Mouse (Mus musculus): ENCODE data around the gene Rfk.

Rfk gene

DNA sequence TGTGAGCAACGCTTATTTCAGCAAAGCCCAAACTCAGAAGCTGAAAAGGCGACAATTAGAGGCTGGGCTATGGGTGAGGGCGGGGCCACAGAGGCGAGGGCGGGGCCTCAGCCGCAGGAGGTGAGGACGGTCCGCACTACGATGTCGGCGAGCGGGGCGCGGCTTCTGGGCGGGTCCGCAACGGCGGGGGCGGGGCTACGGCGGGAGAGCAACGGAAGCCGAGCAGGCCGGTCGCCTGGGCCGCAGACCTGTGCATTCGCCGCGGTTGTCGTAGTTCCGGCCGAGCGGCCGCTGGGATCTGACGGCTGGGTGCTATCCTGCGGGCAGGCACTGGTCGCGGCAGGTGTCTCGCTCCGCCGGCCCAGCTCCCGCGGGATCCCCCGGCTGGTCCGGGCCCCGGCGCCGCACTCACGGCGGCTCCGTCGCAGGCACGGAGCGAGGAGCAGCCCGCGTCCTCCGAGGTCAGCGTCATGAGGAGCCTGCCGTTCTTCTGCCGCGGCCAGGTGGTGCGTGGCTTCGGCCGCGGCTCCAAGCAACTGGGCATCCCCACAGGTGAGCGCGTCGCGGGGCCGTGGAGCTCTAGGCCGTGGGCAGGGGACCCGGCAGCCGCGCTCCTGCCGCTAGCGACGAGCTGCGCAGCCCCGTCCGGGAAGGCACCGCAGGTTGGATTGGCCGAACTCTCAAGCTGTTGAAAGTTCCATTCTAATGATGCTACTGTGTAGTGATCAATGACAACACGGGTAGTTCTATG, at the start of gene Rfk:
TSS of gene Rfk (plus strand) at position 203 of the 751 bp plus-strand sequence.
- peak; percentile 94 for DNase-seq (ENCODE audit: low read depth, low spot score)

DNA sequence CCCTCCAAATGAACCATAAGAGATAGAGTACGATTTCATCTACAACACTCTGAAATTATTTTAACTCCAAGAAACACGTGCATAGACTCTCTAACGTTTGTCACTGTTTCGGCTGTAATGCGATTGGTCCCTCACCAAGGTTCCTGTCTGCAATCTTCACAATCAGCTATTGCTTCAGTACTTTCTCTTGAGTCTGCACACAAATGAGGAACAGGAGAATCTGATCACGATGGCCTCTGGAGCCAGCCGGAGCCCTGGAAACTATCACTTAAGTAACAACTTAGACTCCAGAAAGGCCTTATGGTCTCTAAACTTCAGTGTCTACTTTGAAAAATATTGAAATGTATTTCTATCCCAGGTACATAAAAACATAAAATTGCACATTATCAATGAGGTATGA, 49.0 kb upstream of the Rfk start:
- no peak for DNase-seq (ENCODE audit: low read depth, low spot score)

DNA sequence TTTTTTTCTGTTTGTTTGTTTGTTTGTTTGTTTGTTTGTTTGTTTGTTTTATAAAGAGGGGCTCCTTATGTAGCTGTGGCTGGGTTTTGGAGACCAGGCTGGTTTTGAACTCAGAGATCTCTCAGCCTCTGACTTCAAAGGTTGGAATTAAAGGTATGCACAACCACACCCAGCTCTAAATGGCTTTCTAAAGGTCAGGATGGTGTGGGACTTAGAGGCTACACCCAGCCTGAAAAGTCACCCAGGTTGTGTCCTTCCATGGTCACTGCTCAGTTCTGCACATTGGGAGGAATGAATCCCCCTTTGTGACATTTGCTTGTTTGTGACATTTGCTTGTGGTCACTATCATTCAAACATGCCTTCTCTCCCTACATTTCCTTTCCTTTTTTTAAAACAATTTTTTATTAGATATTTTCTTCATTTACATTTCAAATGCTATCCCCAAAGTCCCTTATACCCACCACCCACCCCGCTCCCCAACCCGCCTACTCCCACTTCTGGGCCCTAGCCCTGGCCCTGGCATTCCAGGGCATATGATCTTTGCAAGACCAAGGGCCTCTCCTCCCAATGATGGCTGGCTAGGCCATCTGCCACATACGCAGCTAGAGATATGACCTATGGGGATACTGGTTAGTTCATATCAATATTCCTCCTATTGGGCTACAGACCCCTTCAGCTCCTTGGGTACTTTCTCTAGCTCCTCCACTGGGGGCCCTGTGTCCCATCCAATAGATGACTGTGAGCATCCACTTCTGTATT, 46.9 kb upstream of the Rfk start:
- DNase-seq (ENCODE audit: low read depth, low spot score), result no peak

DNA sequence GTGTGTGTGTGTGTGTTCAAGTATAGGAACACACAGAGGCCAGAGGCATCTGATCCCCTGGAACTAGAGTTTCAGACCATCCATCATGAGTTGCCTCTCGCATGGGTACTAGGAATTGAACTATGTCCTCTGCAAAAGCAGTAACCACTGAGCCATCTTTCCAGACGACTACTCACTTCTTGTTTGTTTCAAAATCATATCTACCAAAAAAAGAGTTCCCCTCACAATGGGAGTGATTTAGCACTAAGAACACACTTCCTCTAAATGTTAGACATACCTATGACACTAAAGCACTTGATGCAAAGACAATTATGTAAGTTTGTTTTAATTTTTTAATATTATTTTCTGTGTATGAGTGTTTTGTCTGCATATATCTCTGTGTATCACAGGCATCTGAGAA, 46.0 kb upstream of the Rfk start:
- no peak for DNase-seq (ENCODE audit: low read depth, low spot score)

DNA sequence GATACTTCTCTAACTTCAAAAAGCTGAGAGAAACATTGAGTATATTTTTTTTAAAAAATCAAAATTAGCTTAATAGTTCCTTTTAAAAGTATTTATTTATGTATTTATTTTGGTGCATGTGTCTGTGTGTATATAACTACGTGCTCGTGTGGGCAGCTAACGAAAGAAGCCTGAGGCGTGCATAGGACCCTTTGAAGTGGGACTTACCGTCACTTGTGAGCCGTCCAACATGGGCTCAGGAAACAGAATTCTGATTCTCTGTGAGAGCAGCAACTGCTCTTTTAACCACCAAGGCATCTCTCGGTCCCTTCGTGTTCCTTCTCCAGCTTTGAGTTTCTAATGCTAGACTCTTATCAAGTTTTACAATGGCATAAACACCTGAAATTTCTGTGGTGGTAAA, 40.1 kb upstream of the Rfk start:
- DNase-seq (ENCODE audit: low read depth, low spot score), result no peak

DNA sequence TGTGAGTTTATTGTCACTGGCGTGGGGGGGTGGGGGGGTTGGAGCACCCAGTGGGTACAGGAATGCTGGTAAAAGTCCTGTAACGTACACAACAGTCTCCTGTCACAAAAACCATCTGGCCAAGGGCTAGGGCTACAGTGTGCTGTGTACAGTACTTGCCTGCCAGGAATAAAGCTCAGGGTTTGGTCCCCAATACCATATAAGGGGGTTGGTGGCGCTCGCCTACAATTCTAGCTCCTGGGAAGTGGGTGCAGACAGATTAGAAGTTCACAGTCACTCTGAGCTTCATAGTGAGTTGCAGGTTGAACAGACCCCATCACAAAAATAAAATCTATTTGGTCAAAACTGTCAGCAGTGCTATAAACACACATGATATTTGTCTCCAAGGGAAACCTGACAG, 39.5 kb upstream of the Rfk start:
- no peak for DNase-seq (ENCODE audit: low read depth, low spot score)

DNA sequence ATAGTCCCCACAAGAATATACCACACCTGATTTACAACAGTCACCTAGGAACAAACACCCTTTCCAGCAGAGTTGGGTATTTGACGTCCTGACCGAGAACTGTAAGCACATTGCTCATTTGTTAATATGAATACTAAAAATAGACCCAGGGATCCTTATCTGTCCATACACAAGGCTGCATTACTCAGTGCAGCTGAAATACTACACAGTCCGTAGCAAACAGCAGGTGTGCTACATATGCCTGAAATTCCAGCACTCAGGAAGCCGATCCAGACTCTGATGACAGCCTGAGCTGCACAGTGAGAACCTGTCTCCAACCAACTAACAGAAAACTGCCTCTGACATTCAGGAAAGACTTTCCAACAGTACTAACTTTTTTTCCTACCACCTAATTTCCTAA, 39.0 kb upstream of the Rfk start:
- no peak for DNase-seq (ENCODE audit: low read depth, low spot score)

DNA sequence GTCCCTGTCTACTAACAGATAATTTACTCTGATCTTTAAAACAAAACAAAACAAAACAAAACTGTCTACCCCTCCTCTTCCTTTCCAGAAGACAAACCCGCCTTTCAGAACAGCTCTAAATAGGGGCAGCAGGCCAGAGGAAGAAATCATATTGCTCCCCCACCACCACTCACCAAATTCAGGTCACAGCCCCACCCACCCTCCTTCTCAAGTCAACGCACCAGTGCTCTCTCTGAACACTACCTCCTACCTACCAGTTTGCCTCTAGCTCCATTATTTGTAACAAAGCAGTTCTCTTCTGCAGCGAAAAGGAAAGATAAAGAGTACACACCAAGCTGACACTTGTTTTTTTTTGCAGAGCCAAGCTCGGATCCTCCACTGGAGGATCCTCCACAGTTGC, 38.5 kb upstream of the Rfk start:
- DNase-seq (ENCODE audit: low read depth, low spot score), result peak; percentile 13

DNA sequence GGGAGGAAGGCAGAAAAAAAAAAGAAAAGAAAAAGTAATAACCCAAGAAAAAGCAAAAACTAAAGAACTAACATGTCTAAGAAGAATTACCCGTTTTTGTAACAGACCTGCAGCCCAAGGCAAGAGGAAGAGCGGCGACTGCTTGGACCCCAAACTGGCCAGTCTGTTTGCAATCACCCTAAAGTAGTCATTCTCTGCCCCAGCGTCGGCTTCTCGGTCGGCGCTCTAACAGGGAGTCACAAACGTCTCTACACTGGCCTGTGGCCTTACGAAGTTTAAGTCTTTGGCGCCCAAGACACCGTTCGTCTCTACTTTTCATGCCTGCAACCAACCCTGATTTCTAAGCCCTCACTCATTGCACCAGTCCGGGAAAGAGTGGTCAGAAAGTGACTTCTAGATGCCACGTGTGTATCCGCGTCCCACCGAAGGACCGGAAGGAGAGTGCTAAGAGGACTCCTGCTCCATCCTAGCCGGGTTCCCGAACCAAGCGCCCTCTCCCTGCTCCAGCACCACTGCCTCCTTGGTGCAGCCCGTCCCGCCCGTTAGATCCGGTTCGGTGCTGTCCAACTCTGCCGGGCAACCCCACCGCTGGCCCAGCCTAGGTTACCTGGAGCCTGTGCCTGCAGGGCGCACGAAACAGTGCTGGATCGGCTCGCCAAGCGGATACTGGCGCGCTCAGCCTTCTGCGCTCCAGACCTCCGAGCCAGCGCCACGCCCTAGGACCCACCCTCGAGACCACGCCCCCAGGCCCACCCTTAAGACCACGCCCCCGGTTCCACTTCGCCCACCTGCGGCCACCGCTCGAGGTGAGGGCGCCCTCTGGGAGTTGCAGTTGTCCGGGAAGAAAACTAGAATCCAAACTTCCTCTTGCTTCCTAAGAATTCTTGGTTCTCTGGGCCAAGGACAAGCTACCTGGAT, 37.6 kb upstream of the Rfk start:
- DNase-seq (ENCODE audit: low read depth, low spot score), result peak; percentile 71

DNA sequence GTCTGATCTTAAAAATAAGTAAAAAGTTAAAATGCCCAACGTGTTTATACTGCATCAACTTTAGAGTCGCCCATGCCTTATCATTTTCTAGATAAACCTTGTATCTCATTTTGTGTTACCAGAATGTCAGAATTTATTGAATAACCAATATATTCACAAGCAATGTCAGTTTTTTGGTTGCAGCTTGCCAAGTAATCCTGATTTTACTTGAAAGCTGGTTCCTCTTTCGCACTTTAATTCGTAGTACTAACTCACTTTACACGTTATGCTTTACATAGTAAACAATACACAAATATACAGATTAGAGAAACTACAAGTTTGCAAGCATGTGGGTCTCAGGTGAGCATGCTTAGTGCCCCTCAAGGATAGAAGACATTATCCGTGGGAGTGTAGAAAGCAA, 36.9 kb upstream of the Rfk start:
- DNase-seq (ENCODE audit: low read depth, low spot score), result no peak

DNA sequence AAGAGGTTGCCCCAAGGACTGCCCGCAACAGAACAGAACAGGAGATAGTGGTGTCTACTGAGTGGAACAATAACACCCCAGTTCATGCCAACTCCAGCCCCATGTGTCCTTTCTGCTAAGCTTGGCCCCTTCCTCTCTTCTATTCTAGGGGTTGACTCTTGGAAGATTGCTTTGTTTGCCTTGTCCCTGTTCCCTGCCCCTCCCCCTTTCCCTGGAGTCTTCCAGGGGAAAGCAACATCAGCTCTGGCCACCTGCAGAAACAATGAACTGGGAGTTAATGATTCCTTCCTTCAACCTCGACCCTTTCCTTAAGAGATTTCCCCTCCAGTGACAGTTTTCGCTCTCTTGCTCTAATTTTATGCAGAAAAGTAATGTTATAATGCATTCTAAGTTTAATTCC, 36.5 kb upstream of the Rfk start:
- DNase-seq (ENCODE audit: low read depth, low spot score), result no peak

DNA sequence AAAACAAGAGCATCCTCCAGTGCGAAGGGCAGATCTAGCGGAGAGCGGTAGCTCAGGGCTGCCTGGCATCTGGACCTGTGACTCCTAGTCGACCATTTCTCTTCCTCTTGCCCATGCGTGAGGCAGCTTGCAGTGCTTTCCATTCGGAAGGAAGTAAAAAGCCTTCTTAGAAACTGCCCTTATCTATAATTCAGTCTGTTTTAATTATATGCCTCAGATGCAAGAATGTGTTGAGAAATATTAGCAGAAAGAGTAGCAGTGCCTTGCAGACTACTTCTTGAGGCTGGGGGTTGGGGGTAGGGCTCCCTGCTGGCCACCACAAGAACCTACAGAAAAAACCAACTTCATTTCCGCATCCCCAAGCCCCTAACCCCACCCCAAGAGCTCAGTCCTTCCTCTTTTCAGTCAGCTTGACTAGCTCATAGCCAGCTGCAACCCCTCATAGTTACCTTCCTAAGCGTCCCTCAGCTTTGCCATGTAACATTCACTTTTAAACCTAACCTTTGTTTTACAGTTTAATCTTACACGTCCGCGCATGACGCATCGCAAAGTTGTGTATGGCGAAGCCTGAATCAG, 34.4 kb upstream of the Rfk start:
- no peak for DNase-seq (ENCODE audit: low read depth, low spot score)

DNA sequence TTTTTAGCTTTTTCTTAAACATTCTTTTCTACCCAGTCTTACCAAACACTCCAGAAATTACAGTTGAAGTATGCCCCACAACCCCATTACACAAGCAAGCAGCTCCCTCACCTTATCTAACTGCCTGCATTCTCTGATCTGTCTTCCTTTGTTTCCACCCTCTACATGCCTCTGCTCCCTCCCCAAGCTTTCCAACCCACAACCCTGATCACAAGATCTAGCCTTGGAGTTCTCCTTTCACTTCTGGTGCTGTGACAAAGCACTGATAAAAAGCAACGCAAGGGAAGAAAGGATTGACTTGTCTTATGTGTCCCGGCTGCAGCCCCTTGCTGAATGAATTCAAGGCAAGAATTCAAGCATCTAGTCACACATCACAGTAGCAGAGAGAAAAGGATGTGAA, 32.7 kb upstream of the Rfk start:
- no peak for DNase-seq (ENCODE audit: low read depth, low spot score)

DNA sequence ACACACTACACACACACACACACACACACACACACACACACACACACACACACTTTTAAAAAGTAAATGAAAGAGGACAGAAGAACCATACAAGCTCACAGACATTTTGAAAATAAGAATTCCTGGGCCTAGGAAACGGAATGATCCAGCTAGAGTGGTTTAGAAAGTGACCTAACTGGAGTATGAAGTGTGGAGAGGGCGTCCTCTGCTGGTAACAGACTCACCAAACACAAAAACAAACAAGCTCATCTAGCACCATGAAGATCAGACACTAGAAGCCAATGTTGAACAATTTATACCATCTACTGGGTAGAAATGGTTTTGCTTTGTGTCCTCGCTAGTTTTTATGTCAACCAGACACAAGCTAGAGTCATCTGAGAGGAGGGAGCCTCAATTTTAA, 29.1 kb upstream of the Rfk start:
- no peak for DNase-seq (ENCODE audit: low read depth, low spot score)

DNA sequence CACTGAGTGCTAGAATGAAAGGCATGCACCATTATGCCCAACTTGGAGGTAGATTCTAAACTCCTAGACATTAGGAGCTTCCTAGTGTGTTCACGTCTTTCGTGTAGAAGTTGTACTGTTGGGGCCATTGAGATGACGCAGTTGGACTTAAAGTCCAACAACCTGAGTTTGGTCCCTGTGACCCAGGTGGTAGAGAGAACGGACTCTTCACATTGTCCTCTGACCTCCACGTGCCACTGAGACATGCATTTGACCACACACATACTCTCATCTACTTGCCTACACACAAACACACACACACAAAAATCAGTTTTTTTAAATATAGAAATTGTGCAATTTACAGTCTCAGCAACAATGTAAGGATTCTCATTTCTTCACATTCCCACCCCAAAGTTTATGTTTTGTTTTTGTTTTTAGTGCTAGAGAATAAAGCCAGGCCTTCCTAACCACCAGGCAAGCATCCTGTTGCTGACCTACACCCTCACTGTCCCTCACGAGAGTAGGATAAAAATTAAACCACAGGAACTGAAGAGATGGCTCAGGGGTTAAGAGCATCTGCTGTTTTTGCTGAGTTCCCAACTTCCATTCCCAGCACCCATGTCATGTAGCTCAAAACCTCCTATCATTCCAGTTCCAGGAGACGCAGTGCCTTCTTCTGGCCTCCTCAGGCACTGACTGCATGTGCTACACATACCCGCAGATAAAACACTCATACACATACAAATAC, 27.3 kb upstream of the Rfk start:
- no peak for DNase-seq (ENCODE audit: low read depth, low spot score)

DNA sequence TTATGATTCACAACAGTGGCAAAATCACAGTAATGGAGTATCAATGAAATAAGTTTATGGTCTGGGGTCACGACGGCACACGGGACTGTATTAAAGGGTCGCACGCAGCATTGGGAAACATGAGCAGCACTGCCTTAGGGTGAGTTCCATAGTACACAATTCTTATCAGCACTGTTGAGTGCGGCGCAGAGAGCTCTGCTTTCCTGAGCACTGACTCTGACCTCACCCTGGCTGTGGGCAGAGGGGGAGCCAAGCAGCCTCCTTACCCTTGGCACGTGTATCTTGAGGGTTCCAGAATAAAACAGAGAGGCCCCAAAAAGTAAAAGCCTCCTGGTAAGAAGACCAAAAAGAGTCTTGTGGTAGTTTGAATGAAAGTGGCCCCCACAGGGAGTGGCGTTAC, 25.3 kb upstream of the Rfk start:
- DNase-seq (ENCODE audit: low read depth, low spot score), result no peak

DNA sequence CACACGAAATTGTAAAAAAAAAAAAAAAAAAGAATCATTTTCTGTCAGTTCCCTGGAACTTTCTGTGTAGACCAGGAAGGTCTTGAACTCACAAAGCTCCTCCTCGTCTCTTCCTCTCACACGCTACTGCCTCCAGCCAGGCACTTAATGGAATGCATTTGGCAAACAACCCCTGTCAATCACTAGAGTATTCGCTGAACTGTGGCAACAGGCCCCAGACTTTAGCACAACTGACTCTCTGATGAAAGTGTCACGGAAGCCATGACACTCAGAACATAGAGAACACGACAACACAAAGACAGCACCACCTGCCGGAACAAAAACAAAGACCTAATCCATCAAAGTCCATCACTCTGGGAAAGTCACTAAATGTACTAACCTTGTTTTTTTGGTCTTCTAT, 24.3 kb upstream of the Rfk start:
- no peak for DNase-seq (ENCODE audit: low read depth, low spot score)

DNA sequence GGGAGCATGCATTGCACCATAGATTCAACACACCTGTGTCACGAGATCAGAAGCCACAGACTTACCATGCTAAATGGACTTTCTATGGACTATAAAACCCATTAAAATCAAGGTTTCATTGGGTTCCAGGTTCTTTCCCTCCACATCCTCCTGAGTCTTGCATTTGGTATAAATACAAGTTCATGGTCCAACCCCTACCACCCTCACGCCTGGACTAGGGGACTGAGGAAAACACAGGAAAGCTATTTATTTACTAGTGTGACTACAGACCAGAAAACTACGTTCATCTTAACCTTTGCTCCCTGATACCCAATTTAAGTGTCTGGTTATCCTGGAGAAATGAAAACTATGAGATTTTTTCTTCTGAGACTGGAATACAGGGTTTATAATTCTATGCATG, 21.1 kb upstream of the Rfk start, which contains the start of gene Gcnt1:
TSS of gene Gcnt1 (minus strand) at position 144 of the 400 bp plus-strand sequence.
- no peak for DNase-seq (ENCODE audit: low read depth, low spot score)

DNA sequence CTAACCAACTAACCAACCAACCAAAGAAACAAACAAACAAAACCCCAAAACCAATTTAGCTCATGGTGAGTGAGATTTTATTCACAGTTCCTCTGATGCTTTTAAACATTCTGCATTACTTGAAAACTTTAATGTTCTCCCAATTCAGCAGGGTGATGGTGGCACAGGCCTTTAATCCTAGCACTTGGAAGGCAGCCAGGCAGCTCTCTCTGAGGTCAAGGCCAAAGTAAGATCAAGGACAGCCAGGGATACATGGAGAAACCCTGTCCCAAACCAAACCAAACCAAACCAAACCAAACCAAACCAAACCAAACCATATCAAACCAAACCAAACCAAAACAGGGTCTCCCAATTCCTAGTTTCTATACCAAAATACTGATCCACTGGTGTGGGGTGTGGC, 15.0 kb upstream of the Rfk start:
- no peak for DNase-seq (ENCODE audit: low read depth, low spot score)

DNA sequence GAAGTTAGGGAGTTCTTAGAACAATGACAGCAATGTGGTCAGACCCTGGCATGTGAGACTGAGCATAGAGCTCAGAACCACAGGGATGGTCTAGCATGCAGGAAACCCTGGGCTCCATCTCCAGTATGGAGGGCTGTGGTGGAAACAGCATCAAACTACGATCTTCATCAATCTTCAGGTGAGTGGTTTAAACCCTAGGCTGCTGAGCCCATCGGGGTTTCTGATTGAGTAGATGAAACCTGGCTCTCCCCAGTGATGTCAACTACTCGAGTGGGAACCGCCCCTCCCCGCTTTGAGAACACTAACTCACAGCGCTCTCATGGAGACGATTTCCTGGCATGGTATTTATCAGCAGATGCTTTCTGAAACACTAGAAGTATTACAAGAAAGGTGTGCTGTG, 13.3 kb upstream of the Rfk start:
- DNase-seq (ENCODE audit: low read depth, low spot score), result peak; percentile 52

DNA sequence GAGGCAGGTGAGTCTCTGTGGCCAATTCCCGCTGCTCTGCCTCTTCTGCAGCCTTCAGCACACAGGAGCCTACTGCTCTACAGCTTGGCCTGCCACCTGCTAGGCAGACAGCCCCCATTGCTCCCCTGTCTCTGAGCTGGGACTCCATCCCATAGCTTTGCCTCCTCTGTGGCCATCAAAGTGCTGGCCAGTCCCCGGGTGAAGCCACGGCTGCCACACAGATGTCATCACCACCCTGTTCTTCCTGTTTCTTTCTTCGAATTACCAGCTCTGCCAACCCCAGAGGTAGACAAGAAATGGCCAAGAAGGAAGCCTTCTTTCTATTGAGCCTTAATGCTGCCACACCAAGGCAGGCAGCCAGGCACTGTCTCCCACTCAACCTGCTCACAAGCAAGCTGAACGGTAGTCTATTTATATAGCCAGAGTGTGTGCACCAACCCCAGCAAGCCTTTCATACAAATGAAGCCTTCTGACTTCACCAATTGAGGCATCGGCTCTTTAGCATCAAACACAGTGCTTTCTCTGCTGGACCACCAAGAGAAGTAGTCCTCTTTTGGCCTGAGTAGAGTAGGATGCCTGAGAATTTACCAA, 10.9 kb upstream of the Rfk start:
- no peak for DNase-seq (ENCODE audit: low read depth, low spot score)
